Mouse (Mus musculus) ovary, postnatal 10 days (tissue): ENCODE data around the gene Apold1.

Experiments
- DNase-seq: peaks from one replicate; pipeline ENCODE4 v3.0.0; 2022; ENCODE audit warnings: low spot score

Apold1 gene

DNA sequence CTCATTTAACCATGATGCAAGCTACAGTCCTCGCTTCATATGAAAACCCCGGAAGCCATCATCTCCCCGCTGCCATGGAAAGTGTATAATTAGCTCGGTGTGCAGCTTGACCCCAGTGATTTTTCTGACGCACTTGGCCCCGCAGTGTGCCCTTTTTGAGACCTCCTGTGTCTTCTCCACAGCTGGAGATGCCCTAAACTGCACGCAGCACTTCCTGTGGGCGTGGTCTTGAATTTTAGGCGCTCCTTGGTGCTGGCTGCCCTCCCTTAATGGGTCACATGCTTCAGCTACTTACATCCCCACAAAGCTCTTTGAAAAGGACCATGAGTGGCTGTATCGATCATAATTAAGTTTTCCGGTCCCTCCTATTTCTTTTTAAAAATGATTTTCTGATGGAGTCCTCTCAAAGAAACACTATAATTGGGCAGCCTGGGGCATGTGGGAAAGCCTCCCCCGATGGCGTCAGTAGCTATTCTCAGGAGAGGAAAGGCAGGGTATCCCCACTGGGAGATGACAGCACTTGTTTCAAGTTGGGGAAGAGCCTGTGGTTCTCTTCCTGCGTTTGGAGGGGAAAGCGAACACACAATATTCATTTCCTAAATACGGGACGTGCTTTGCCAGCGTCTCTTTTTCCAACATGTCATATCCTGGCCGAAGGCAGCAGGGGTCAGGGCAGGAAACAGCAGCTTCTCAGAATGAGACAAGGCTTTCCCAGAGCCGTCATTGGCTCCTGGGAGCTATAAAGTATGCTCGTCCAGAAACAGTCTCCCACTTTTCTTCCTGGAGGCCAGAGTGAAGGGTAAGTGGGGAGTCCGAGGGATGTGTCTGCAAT is at the start of gene Apold1:
Gene Apold1, plus strand, starts transcription at position 488 of the 832 bp plus-strand sequence.
- DNase-seq = no peak

DNA sequence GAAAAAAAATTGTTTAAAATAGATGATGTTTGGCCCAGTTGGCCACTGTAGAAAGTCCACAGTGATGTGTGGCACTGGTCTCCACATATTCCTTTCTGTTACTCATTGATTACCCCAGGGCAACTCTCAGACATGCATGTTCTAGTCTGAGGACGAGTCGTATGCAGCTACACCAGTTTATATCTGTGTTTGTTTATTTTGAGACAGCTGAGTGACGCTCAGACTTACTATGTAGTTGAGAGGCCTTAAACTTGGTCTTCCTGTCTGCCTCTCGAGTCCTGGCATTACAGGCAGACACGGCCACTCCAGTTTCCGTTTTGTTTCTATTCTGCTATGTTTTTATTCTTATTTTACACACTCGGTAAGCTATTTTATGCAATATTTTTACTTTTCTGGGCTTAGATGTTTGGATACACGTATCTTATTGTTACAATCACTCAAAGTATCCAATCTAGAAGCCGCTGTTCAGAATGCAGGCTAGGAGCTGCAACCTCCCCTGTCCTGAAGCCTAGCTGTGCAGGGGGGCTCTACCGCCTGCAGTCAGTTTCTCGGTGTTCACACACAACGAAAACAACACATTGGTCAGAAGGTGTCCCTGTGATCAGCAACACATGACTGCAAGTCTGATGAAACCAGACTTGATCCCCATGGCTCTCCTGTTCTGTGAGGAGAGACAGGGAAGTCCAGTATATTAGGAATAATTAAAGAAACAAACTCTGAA is 48.9 kb upstream of the Apold1 start:
- DNase-seq = no peak

DNA sequence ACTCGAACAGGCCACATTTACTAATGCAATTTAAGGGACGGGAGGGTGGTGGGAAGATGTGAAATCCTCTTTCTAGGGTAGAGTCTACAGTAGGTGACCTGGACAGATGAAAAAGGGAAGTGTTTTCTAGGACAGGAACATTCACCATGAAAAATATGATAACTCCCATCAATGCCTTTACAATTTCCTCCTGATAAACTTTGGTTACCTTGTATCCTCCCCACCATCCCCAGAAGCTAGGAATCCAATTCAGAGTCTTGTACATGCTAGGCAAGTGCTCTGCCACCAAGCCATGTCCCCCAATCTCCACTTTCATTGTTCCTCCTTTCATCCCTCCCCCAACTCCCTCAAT is 48.3 kb upstream of the Apold1 start:
- DNase-seq = no peak

DNA sequence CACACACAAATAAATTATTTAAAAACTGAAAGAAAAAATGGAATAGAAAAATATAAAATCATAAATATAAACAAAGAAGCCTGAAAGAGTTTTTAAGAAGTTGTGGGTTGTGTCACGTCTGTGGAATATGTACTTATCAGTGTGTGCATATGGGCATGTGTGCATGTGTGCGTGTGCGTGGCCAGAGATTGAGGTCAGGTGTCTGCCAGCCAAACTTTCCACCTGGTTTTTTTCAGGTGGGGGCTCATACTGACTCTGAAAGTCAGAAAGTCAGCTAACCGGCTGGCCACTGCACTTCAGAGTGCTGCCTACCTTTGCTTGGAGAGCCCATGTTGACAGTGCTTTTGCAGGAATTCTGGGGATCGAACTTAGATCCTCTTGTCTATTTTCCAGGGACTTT is 47.2 kb upstream of the Apold1 start:
- no peak for DNase-seq

DNA sequence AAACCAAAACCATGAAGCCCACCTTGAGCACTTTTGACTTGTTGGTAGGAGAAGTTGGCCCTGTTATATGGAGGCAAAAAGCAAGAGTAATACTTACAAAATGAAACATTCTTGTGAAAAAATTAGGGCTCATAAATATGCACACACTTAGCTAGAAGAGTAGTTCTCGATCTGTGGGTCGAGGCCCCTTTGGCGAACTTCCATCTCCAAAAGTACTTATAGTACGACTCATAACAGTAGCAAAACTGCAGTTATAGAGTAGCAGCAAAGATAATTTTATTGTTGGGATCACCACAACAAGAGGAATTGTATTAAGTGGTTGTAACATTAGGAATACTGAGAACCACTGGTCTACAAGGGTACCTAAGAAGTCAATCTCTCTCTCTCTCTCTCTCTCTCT is 41.7 kb upstream of the Apold1 start:
- no peak for DNase-seq

DNA sequence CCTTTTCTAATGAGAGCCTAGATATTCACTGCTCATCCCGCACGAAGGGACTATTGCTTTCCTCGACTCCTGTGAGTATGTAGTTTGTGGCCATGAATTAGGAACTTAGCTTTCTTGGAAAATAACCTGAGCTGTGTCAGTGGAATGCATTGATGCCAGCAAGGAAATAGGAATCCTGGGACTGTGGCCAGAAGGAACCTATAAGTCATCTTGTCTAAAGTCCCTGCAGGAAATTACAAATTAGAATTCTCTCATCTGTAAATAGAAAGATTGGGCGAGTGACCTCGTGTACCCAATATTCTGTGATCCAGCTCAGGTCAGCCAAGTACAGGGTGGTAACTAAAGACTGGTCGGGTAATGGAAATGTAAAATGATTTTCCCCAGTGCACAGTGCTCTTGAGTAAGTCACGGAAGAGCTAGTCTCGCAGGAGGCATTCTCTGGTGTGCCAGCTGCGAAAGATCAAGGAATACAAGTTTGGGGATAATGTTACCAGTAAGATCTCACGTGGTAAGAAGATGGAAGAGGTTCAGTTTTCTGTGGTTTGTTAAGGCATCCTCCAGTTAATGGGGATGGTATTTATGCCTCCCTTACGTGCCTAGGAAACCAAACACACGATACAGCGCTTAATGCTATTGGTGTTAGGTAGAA is 37.6 kb upstream of the Apold1 start:
- DNase-seq = no peak

DNA sequence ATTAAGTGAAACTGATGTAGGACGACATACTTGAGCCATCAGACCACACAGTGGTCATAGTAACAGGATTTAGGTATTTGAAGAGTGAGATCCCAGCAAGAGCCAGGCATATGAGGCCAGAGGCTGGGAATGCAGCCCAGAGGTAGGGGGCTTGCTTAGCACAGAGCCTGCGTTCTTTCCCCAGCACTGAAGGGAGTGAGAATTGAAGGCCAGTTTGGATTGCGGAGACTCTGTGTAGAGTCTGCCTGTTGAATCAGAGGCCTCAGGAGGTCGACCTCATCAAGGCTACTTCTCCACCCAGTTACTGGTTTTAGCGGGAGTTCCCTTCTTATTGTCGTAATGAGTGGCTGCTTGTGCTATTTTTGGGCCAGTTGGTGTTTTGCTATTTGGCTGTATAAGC is 35.5 kb upstream of the Apold1 start:
- DNase-seq = no peak

DNA sequence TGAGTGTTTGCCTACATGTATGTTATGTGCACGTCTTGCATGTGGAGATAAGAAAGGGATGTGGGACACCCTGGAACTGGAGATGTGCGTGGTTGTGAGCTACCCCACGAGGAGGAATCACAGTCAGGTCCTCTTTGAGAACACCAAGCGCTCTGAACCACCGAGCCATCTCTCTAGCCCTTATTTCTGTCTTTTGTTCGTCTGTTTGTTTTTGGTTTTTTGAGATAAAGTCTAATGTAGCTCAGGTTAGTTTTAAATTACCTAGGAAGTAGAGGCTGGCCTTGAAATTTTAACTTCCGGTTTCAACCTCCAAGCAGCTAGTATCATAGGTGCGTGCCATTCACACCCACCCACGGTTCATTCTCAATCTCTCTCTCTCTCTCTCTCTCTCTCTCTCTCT is 34.7 kb upstream of the Apold1 start:
- no peak for DNase-seq

DNA sequence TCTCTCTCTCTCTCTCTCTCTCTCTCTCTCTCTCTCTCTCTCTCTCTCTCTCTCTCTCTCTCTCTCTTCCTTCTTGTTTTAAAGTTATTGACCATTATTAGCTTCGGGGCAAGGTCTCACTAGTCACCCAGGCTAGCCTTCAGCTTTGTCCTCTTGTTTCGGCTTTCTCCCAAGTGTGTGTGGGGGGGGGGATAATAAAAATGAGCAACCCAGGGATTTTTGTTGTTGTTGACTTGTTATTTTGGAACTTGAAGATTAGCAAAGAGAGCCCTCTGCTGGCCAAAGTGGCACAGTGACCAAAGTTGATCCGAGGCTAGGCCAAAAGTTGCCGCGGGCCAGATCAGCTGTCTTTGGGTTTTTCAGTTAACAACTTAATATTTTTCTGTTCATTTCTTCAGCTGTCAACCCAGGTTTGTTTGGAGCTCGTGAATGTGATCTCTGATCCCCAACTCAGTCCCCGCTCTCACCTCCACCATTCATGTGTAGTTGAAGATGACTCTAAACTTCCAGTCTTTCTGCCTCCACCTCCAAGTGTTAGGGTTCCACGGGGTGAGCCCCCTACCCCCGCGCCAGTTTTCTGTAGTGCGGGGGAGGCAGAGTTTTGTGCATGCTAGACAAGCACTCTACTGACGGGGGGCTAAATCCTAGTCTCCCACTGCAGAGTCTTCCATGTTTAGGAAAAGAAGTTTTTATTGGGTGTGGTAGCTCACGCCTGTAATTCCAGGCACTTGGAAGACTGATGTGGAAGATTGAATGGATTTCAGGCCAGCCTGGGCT is 34.0 kb upstream of the Apold1 start:
- DNase-seq = no peak

DNA sequence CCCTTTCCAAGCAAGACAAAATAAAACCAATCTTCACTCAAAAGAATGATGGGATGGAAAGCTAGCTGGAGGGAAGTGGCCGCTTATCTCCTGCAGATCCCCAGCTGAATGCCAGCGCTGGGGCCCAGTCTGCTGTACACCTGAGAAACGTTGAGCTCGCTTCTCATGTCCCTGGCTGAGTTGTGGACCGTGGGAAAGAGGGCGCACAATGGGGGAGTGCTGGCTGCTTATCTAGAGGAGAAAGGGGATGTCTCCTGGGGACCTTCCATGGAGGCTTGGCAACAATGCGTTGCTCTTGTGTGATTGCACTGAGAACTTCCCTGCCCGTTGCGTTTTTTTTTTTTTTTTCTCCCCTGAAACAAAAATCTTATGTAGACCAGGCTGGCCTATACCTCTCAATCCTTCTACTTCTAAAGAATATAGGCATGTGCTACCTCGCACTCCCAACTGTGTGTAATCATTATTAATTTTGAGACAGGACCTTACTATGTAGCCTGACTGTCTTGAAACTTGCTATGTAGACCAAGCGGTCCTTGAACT is 32.9 kb upstream of the Apold1 start:
- DNase-seq = no peak

DNA sequence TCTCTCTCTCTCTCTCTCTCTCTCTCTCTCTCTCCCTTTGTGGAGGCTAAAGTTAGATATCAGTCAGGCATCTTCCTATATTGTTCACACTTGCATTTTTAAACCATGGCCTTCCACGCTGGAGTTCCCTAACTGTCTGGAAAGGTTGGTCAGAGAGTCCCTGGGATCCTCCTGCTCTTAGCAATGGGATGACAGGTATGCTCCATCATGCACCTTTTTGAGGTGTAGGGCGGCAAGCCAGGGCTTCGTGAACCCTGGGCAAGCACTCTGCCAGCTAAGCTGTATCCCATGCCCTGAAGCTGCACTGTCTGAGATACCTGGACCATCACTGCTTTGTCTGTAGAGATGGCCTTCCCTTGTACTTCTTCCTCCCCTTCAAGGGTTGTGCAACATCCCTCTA is 32.3 kb upstream of the Apold1 start:
- DNase-seq = no peak

DNA sequence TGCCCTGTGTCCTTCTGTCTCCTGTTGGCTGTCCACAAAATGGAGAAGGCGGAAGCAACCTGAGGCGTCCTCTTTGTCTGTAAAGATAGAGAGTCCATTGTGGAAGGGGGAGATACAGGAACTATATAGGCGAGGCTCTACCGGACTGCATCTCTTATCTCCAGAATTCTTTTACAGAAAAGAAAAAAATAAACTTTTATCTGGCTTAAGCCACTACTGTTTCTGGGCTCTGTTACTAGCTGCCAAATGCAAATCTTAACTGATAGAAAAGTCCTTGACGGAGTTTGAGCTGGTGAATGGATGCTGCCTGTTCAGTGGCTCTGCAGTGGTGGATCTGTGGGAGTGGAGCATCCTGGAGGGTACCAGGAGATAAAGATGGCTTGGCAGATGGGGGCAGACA is 30.2 kb upstream of the Apold1 start:
- DNase-seq = no peak

DNA sequence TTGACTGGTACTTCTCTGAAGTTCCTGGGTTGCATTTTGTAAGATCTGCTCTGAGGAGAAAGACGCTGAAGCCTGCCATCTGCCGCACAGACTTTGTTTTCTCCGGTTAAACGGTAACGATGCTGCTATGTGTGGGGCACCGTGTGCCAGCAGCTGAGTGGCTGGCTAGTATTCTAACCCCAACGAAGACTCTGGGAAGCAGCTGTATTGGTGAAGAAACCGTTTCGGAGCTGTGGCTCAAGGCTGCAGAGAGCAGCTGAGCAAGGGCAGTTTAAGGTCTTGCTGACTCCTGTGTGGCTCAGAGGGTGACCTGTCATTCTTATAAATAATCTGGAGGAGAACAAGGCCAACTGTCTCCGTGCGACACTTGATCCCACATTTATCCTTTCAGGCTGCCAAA is 27.5 kb upstream of the Apold1 start:
- DNase-seq = no peak

DNA sequence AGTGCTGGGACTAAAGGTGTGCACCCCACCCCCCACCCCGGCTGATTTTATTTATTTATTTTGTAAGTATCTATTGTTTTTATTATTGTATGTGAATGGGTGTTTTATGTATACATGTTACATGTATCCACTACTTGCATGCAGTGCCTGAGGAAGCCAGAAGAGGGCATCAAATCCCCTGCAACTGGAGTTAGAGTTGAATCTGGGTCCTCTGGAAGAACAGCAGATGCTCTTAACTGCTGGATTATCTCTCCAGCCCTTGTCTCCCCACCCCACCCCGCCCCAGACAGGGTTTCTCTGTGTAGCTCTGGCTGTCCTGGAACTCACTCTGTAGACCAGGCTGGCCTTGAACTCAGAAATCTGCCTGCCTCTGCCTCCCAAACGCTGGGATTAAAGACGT is 25.1 kb upstream of the Apold1 start:
- no peak for DNase-seq

DNA sequence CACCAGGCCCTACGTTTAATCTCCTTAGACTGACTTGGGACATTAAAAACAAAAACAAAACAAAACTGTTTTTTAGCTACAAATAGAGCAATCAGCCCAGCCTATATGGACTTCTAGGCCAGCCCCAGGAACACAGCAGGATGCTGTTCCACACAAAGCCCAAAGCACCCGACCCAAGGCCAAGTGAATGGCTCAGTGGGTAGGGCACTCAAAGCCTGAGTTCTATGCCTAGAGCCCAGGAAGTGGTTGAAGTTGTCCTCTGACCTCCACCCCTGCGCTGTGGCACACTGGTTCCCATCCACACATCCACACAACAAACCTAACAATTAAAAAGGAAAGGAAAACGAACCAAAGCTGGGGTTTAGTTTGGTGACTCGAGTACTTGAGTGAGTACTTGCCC is 20.2 kb upstream of the Apold1 start:
- DNase-seq = no peak

DNA sequence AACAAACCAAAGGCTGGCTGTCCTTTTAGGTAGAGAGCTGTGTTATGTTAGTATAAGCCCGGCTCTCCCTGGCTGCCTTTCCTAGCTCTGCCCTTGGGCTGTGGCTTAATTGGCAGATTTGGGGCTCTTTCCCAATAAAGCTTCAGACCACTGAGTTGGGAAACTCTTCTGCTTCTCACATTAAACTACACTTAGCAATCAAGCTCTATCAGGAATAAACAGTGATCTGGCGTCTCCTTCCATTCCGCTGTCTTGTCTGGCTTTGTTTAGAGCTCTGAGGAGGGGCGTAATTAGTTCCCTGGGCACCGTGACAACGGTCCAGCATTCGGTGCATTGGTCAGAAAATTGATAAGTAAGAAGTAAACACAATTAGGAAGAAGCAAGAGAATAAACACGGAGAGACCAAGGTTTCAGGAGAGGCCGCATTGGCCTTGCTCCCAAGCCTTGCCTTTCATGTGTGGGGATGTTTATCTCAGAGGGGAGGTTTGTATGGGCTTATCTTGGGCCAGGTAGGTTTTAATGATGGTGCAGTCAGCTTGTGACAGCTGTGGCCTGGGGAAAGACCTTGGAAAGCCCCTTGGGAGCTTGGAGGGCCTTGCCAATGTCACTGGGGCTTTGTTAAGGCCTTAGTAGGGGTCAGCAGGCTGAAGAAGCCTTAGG is 19.5 kb upstream of the Apold1 start:
- no peak for DNase-seq

DNA sequence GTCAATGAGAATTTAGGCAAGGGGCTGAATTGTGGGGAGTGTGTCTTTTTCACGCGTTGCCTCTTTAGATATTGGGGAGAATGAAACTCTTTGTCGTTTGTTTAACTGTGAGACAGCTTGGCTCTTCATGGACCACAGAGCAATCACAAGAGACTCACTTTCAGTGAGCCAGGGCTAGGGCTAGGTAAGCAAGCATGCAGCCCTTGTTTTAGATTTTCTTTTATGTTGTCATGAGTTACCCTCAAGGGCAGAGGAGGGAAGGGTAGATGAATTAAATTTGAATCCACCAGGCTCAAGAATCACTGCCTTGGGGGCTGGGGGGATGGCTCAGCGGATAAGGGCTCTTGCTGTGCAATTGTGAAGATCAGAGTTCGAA is 19.0 kb upstream of the Apold1 start:
- no peak for DNase-seq

DNA sequence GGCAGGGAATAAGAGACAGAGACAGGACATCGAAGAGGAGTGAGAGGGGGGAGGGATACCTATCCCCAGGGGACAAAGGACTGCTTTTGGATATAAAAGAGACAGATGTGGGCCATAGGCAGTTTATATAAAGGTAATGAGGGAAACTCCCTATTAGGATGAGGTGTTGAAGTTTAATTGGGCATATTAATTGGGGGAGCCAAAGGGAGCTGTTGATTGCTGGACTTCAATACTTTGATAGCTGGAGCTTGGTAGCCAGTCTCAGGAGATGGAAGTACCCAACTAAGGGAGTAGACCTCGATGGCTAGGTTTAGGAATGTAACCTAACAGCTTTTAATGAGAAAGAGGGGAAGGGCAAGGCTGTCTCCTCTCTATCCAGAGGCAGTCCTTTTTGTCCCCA is 17.6 kb upstream of the Apold1 start:
- no peak for DNase-seq

DNA sequence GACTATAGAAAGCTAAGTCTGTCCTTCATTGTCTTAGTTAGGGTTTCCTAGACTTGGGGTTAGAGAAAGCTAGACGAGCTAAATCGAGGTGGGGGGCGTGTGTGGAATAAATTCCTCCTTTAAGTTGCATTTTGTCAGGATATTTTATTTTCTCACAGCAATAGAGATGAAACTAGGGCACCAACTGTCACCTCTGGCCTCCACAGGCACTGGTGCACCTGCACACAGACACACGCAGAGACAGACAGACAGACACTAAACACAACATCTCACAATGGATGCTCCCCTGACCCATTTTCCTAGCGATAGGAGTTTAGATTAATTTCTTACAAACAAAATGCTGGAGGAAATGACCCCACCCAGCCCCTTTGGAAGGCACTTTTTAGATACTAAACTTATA is 14.8 kb upstream of the Apold1 start:
- DNase-seq = no peak

DNA sequence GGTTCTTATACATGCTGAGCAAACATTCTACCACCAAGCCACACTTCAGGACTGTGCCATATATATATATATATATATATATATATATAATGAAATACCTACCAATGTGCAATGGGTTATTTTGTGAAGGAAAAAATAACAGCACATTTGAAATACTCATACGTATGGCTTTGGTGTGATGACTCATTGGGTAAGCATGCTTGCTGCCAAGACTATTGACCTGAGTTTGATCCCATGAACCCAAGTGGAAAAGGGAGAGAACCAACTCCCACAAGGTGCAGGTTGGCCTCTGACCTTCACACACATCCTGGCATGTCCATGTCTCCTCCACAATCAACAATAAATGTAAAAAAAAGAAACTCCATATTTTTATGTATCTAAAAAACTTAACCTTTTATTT is 13.2 kb upstream of the Apold1 start:
- DNase-seq = no peak

DNA sequence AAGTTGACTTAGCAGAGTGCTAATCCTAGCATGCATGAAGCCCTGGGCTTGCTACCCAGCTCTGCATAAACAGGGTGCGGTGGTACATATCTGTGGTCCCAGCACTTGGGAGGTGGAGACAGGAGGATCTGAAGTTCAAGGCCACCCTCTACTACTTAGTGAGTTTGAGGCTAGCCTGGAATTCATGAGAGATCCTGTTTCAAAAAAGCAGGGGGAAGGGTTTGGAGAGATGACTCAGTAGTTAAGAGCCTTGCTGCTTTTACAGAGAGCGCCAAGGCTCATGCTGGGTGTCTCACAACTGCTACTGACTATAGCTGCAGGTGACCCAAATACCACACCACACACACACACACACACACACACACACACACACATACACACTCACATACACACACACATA is 12.0 kb upstream of the Apold1 start:
- DNase-seq = no peak

DNA sequence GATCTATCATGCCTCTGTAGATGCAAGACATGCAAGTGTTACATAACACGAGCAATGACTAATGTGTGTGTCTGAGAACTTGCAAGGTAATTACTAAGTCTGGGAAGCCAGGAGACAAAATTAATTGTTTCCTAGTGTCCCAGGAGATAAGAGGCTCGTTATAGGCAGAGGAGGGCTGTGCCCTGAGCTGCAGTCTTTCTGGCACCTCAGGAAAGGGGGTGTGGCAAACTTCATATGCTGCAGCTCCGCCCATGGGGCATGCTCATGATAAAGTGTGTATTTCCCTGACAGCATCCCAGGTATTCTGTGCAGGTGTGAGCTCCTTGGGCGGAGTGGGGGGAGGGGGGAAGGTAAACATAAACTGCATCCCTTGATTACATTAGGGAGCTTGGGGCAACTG is 9.4 kb upstream of the Apold1 start:
- no peak for DNase-seq
